Mouse (Mus musculus): ENCODE data around the gene Ankrd10. TPM values are rescaled to one million over a fixed set of nuclear protein-coding genes. Genes with fewer than 3 reads are reported as not detected.
"Not testable (repeated sequence)": the region's sequence is repeated elsewhere in the genome, so short reads cannot be mapped to it uniquely, and the experiment has no call there.

The Ankrd10 gene
- polyA plus RNA-seq (2015; fragmentation: Nextera tagmentation; extraction: Ambion mirVana), result 86.4 and 87.4 TPM in 2 replicates

- Histone ChIP-seq H3K9ac (peak within 1 kb of the TSS; percentile 97), H3K27ac (peak within 1 kb of the TSS; percentile 98), H3K36me3 (peaks cover 26% of the 10 kb centered on the region), H3K4me2 (peak within 1 kb of the TSS; percentile 75), H3K4me1 (replicated peaks) (peaks cover 35% of the 10 kb centered on the region), H3K27me3 (no peaks in the 10 kb centered on the region), H3K4me3 (peak within 1 kb of the TSS; percentile 80), H3K9me3 (no peaks in the 10 kb centered on the region)
- under 1% methylated on average over 40 of the region's 40 CpGs for WGBS
- peak; percentile 94 for ATAC-seq (ENCODE audit: low FRiP score)
These were observed at the start of gene Ankrd10 for GRCm38 (mm10) chr8:11635611-11636081. Gene Ankrd10 (minus strand): TSS chr8:11635757.

GRCm38 (mm10) chr8:11684558-11684957 is 49.0 kb upstream of the Ankrd10 start:
- no peak for ATAC-seq (ENCODE audit: low FRiP score)
- Histone ChIP-seq H3K27ac (no peak overlapping the region), H3K36me3 (no peaks in the 10 kb centered on the region), H3K9me3 (no peaks in the 10 kb centered on the region), H3K9ac (no peak overlapping the region), H3K4me3 (no peak overlapping the region), H3K27me3 (no peaks in the 10 kb centered on the region), H3K4me2 (no peak overlapping the region), H3K4me1 (replicated peaks) (no peaks in the 10 kb centered on the region)
- WGBS, result 92% methylated on average over 7 of the region's 7 CpGs

- H3K4me3 ChIP-seq, result no peak overlapping the region
- H3K27me3 ChIP-seq, result no peaks in the 10 kb centered on the region
- WGBS, result 87% methylated on average over 2 of the region's 2 CpGs
These were observed 32.8 kb upstream of the Ankrd10 start for GRCm38 (mm10) chr8:11668308-11668707.

GRCm38 (mm10) chr8:11666023-11666716 is 30.6 kb upstream of the Ankrd10 start:
- not testable (repeated sequence) for ATAC-seq (ENCODE audit: low FRiP score); H3K27ac ChIP-seq; H3K4me2 ChIP-seq; H3K36me3 ChIP-seq; H3K9ac ChIP-seq; H3K9me3 ChIP-seq; H3K4me1 ChIP-seq (replicated peaks); H3K4me3 ChIP-seq; H3K27me3 ChIP-seq
- 68% methylated on average over 20 of the region's 20 CpGs for WGBS

More at GRCm38 (mm10) chr8:11668308-11668707, 32.8 kb upstream of the Ankrd10 start:
- no peak for ATAC-seq (ENCODE audit: low FRiP score)
- Histone ChIP-seq H3K27ac (no peak overlapping the region), H3K36me3 (no peaks in the 10 kb centered on the region), H3K4me2 (no peak overlapping the region), H3K9me3 (no peaks in the 10 kb centered on the region), H3K4me1 (replicated peaks) (no peaks in the 10 kb centered on the region), H3K9ac (no peak overlapping the region)

- no peak for ATAC-seq (ENCODE audit: low FRiP score)
- H3K9me3 ChIP-seq, result no peaks in the 10 kb centered on the region
- no peak overlapping the region for H3K4me3 ChIP-seq
- H3K9ac ChIP-seq, result no peak overlapping the region
- no peaks in the 10 kb centered on the region for H3K36me3 ChIP-seq
- no peak overlapping the region for H3K27ac ChIP-seq
- H3K4me2 ChIP-seq, result no peak overlapping the region
- 86% methylated on average over 3 of the region's 3 CpGs for WGBS
- 0 out of 2 replicates have a peak, but pooled peaks cover 3% of the 10 kb centered on the region for H3K4me1 ChIP-seq (replicated peaks)
- no peaks in the 10 kb centered on the region for H3K27me3 ChIP-seq
These were observed 26.4 kb upstream of the Ankrd10 start for GRCm38 (mm10) chr8:11661969-11662368.

DNA sequence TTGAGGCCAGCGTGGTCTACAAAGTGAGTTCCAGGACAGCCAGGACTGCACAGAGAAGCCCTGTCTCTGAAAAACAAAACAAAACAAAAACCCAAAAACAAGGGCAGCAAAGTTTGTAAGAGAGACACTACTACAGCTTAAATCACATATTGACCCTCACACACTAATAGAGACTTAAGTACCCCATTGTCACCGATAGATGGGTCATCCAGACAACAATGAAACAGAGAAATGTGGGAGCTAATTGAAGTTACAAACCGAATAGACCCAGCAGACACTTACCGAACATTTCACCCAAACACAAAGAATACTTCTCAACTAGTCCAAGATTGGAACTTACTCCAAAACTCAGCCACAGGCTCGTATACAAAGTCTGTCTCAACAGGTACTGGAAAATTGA is 14.5 kb upstream of the Ankrd10 start:
- Histone ChIP-seq H3K4me3 (no peak overlapping the region), H3K4me2 (no peak overlapping the region), H3K27ac (no peak overlapping the region), H3K27me3 (no peaks in the 10 kb centered on the region), H3K9ac (no peak overlapping the region), H3K9me3 (no peaks in the 10 kb centered on the region), H3K36me3 (no peaks in the 10 kb centered on the region), H3K4me1 (replicated peaks) (no peaks in the 10 kb centered on the region)
- WGBS, result 89% methylated on average over 5 of the region's 5 CpGs
- no peak for ATAC-seq (ENCODE audit: low FRiP score)

DNA sequence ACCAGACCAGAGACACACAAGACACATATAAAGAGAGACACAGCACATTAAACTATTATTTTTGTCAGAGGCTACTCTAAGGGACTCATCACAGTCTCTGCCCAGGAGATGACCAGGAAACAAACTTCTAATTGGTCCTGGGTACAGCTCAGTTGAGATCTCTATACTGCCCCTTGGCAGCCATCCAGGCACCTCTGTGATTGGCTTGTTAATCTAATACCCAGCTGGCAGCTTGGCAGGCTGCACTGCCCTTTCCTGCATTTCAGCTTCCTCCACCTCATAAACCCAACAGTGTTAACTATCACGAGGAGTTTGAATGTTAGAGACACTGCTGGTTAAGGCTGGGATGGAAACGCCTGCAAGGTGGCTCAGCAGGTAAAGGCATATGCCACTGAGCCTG is 7.6 kb upstream of the Ankrd10 start:
- Histone ChIP-seq H3K4me3 (no peak overlapping the region), H3K4me2 (no peak overlapping the region), H3K36me3 (peaks cover 22% of the 10 kb centered on the region), H3K27me3 (no peaks in the 10 kb centered on the region), H3K4me1 (replicated peaks) (no peaks in the 10 kb centered on the region), H3K27ac (no peak overlapping the region), H3K9ac (no peak overlapping the region), H3K9me3 (0 out of 2 replicates have a peak, but pooled peaks cover 4% of the 10 kb centered on the region)
- no peak for ATAC-seq (ENCODE audit: low FRiP score)
- WGBS, result 82% methylated on average over 2 of the region's 2 CpGs

DNA sequence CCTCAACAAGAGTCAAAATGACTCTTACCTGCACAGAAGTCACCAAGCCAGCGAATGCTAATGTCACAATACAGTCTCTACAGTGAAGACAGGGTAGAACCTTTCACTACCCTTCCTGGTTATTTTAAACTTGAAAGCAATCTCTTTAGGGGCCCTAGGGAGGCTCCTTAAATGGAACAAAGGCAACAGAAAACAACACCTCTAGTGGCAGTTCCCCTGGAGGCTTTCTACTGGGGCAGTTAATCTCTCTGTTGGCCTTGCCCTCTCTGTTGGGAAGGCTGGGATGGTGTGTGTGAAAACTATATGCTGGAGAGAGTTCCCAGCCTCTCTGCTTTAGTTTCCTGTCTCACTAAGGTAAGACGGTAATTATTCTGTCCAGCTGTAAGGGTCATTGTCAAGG is 5.0 kb upstream of the Ankrd10 start:
- H3K4me3 ChIP-seq, result no peak overlapping the region
- H3K36me3 ChIP-seq, result peaks cover 22% of the 10 kb centered on the region
- 57% methylated on average over 2 of the region's 2 CpGs for WGBS
- 0 out of 2 replicates have a peak, but pooled peaks cover 4% of the 10 kb centered on the region for H3K9me3 ChIP-seq
- H3K27ac ChIP-seq, result no peak overlapping the region
- no peak for ATAC-seq (ENCODE audit: low FRiP score)
- peaks cover 6% of the 10 kb centered on the region for H3K4me1 ChIP-seq (replicated peaks)
- H3K9ac ChIP-seq, result no peak overlapping the region
- no peaks in the 10 kb centered on the region for H3K27me3 ChIP-seq
- no peak overlapping the region for H3K4me2 ChIP-seq

- H3K4me2 ChIP-seq, result no peak overlapping the region
- 0 out of 2 replicates have a peak, but pooled peaks cover 4% of the 10 kb centered on the region for H3K9me3 ChIP-seq
- peaks cover 25% of the 10 kb centered on the region for H3K4me1 ChIP-seq (replicated peaks)
- peaks cover 22% of the 10 kb centered on the region for H3K36me3 ChIP-seq
- H3K27ac ChIP-seq, result no peak overlapping the region
- no peak overlapping the region for H3K4me3 ChIP-seq
- no peaks in the 10 kb centered on the region for H3K27me3 ChIP-seq
- 95% methylated on average over 7 of the region's 7 CpGs for WGBS
- no peak for ATAC-seq (ENCODE audit: low FRiP score)
- no peak overlapping the region for H3K9ac ChIP-seq
These were observed 2.0 kb upstream of the Ankrd10 start for GRCm38 (mm10) chr8:11637531-11637930.

DNA sequence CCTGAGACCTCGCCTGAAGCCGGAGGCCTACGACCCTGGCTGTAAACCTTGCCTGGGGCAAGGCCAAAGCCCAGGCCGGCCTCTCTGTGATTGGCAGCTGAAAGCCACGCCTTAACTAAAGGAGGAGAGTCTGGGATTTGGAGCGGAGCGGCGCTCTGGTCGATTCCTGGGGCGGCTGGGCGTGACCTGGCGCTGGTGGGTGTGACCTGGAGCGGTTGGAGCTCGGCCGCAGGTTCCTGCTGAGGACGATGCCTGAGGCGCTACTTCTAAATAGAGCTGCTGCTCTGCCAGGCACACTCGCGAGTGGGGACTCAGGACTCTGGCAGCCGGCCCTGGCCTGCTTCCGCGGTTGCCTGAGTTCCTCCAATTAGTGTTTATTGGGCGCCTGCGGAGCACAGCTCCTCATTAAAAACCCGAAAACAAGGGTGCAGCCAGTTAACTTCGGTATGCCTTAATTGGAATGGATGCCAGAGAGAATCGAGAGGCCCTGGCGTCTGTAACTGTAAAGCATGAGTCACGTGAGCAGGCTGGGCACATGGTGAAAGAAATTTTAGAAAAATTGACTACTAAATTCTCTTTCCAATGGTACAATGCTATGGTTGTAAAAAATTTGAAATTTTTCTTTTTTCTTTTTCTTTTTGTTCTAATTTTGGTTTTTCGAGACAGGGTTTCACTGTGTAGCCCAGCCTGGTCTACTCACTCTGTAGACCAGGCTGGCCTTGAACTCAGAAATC is 934 bp upstream of the Ankrd10 start:
- H3K9me3 ChIP-seq, result 0 out of 2 replicates have a peak, but pooled peaks cover 4% of the 10 kb centered on the region
- peak overlapping the region; percentile 98 for H3K27ac ChIP-seq
- H3K4me1 ChIP-seq (replicated peaks), result peaks cover 32% of the 10 kb centered on the region
- peak overlapping the region; percentile 80 for H3K4me3 ChIP-seq
- peak overlapping the region; percentile 97 for H3K9ac ChIP-seq
- WGBS, result 4% methylated on average over 30 of the region's 30 CpGs
- ATAC-seq (ENCODE audit: low FRiP score), result peak; percentile 23
- peak overlapping the region; percentile 75 for H3K4me2 ChIP-seq
- peaks cover 26% of the 10 kb centered on the region for H3K36me3 ChIP-seq
- no peaks in the 10 kb centered on the region for H3K27me3 ChIP-seq

DNA sequence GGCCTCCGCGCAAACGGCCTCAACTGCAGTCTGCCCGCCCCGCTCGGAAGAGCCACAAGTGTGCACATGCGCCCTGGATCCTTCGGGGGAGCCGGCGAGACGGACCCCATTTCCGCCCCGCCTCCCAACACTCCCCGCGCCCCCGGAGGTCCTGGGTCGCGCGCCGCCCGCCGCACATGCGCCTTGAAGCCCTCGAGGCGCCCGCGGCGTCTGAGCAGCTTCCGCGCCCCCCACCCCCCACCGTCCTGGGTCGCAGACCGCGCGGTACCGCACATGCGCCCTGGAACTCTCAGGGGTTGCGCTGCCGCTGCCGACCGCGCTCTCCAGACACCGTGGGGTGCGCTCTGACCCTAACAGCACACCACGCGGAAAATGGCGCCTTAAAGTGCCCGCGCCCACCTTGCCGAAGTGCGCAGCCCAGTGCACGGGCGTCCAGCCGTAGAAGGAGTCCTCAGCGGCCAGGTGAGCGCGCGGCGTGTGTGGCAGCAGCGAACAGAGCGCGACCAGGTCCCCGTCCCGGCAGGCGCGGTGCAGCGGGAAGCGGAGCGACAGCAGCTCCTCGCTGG is 462 bp downstream of the Ankrd10 start:
- WGBS, result under 1% methylated on average over 70 of the region's 70 CpGs
- Histone ChIP-seq H3K4me2 (peak overlapping the region; percentile 75), H3K4me3 (peak overlapping the region; percentile 80), H3K4me1 (replicated peaks) (peaks cover 40% of the 10 kb centered on the region), H3K36me3 (peaks cover 26% of the 10 kb centered on the region), H3K27me3 (no peaks in the 10 kb centered on the region), H3K9ac (peak overlapping the region; percentile 97), H3K27ac (peak overlapping the region; percentile 98), H3K9me3 (no peaks in the 10 kb centered on the region)
- peak; percentile 89 for ATAC-seq (ENCODE audit: low FRiP score)

GRCm38 (mm10) chr8:11634331-11635011 is 1.1 kb downstream of the Ankrd10 start:
- peak overlapping the region; percentile 75 for H3K4me2 ChIP-seq
- peak overlapping the region; percentile 80 for H3K4me3 ChIP-seq
- H3K27me3 ChIP-seq, result no peaks in the 10 kb centered on the region
- H3K9ac ChIP-seq, result peak overlapping the region; percentile 97
- peak overlapping the region; percentile 98; the same call in 1 of the 2 replicates for H3K27ac ChIP-seq
- WGBS, result under 1% methylated on average over 39 of the region's 39 CpGs
- H3K4me1 ChIP-seq (replicated peaks), result peaks cover 44% of the 10 kb centered on the region
- H3K9me3 ChIP-seq, result no peaks in the 10 kb centered on the region
- peak; percentile 34 for ATAC-seq (ENCODE audit: low FRiP score)
- peaks cover 26% of the 10 kb centered on the region for H3K36me3 ChIP-seq

Data from hindbrain, embryonic 13.5 days (tissue).